Mouse (Mus musculus): ENCODE data around the gene Gdf7. TPM values are rescaled to one million over a fixed set of nuclear protein-coding genes. Genes with fewer than 3 reads are reported as not detected.

Gene Gdf7
- polyA plus RNA-seq, 1 experiment from 2014 or later = not detected

DNA sequence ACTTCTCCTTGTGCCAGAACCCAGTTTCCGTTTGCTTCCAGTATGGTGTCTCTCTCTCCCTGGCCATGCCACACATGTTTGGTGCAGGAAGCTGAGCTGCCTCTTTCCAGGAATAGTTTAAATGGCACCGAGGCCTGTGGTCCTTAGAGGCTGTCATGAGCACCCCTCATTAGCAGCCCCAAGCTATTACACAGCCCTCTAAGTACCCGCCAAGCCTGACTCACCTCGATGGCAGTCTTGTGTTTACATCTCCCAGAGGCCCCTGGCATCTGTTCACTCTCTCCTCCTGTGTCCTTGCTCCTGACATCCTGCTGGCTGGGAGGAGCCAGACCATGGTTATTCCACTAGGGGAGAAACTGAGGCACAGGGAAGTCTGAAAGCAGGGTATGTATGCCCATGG, 36.7 kb upstream of the Gdf7 start:
- H3K27me3 ChIP-seq = no peaks in the 10 kb centered on the region
- peaks cover 19% of the 10 kb centered on the region; the same call in 1 of the 2 replicates for H3K36me3 ChIP-seq
- no peak for ATAC-seq (replicated peaks; ENCODE audit: insufficient number of reproducible peaks, insufficient read depth, low FRiP score, low read depth)
- H3K27ac ChIP-seq = peak overlapping the region; percentile 28
- H3K4me3 ChIP-seq = no peak overlapping the region
- H3K9ac ChIP-seq = no peak overlapping the region
- no peak overlapping the region for H3K4me2 ChIP-seq
- no peaks in the 10 kb centered on the region for H3K9me3 ChIP-seq (replicated peaks)
- WGBS = 36% methylated on average over 4 of the region's 4 CpGs
- H3K4me1 ChIP-seq (replicated peaks) = peaks cover 39% of the 10 kb centered on the region

DNA sequence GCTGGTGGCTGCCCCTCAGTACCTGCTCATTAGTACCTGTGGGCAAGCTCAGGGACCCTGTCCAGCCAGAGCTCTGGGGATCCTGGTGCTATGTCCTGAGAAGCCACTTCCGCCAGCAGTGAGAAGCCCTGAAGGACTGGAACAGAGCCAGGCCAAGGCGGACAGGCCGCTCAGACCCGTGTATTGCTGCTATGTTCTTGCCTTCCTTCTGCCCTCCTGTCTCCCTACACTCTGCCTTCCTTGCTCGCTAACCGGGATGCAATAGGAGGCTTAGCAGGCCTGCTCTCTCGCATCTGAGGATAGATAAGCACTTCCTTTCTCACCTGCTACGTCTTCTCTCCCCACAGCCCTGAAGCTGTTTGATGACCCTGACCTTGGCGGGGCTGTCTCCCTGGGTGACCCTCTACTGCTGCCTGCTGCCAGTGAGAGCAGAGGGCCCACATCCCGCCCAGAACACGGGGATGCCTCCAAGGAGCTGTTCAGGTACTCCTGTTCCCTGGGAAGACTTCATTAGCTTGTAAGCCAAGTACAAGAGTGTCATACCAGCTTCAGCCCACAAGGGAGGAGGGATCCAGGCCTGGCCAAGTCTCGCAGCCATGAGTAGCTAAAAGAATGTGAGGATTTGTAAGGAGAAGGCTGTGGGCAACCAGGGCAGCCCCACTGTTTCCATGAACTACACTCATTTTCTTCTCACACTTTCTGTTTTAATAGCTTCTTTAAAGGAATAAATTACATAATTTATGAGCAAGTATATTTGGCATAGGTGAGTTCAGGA, 35.7 kb upstream of the Gdf7 start:
- H3K4me1 ChIP-seq (replicated peaks) = peaks cover 42% of the 10 kb centered on the region
- H3K9ac ChIP-seq = peak overlapping the region; percentile 20
- WGBS = 53% methylated on average over 12 of the region's 12 CpGs
- H3K27ac ChIP-seq = 0 out of 2 replicates have a peak overlapping the region, but pooled peaks have one; percentile 25
- H3K9me3 ChIP-seq (replicated peaks) = no peaks in the 10 kb centered on the region
- no peak overlapping the region for H3K4me3 ChIP-seq
- no peaks in the 10 kb centered on the region for H3K27me3 ChIP-seq
- peaks cover 18% of the 10 kb centered on the region; the same call in 1 of the 2 replicates for H3K36me3 ChIP-seq
- H3K4me2 ChIP-seq = no peak overlapping the region
- no peak for ATAC-seq (replicated peaks; ENCODE audit: insufficient number of reproducible peaks, insufficient read depth, low FRiP score, low read depth)

DNA sequence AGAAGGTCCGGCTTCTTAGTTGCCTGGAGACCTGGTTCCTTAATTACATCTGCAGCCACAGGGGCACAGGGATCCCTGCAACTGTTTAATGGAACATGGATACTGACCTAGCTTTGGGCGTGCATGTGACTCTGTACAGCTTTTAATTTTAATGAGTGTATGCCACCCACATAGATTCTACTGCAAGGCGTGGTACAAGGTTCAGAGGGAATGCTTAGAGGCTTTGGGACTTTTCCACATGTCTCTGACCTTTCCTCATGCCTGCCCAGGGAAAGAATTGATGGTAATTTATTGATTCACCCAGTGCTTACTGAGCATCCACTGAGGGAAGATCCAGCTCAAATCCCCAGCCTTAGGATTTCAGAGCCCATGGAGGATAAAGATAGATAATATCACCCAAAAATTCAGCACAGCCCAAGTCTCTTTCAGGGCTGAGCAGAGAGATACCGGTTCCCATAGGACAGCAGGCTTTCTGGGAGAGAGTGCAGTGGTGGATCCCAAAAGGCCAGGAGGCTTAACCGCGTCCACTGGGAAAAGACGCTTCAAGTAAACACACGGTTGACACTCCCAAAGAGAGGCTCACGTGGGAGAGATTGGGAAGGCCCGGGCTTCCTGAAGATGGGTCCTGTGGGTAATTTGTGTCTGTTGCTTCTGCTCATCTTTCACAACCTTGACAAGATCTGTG, 35.0 kb upstream of the Gdf7 start:
- H3K4me1 ChIP-seq (replicated peaks) = peaks cover 49% of the 10 kb centered on the region
- 87% methylated on average over 10 of the region's 10 CpGs for WGBS
- H3K27me3 ChIP-seq = no peaks in the 10 kb centered on the region

DNA sequence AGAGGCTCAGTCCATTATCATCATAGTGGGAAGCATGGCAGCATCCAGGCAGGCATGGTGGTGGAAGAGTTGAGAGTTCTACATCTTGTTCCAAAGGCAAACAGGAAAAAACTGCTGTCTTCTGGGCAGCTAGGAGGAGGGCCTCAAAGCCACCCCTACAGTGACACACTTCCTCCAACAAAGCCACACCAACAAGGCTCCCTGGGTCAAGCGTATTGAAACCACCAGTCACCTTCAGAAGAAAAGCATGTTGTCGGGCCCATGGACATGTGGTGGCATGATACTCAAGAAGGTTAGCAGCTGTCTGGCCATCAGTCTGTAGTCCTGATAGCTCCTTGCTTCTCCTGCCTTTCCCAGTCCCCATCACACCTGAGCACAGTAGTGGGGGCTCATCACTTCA, 33.7 kb upstream of the Gdf7 start:
- peaks cover 60% of the 10 kb centered on the region for H3K4me1 ChIP-seq (replicated peaks)
- no peak for ATAC-seq (replicated peaks; ENCODE audit: insufficient number of reproducible peaks, insufficient read depth, low FRiP score, low read depth)
- no peak overlapping the region for H3K27ac ChIP-seq
- no peaks in the 10 kb centered on the region for H3K27me3 ChIP-seq
- H3K9ac ChIP-seq = no peak overlapping the region
- H3K9me3 ChIP-seq (replicated peaks) = no peaks in the 10 kb centered on the region
- no peak overlapping the region for H3K4me3 ChIP-seq
- no peak overlapping the region for H3K4me2 ChIP-seq
- peaks cover 6% of the 10 kb centered on the region; the same call in 1 of the 2 replicates for H3K36me3 ChIP-seq
- 84% methylated on average over 2 of the region's 2 CpGs for WGBS

More for the DNA sequence above, 35.0 kb upstream of the Gdf7 start:
- no peak overlapping the region for H3K27ac ChIP-seq
- H3K4me2 ChIP-seq = no peak overlapping the region
- H3K9ac ChIP-seq = no peak overlapping the region
- no peak for ATAC-seq (replicated peaks; ENCODE audit: insufficient number of reproducible peaks, insufficient read depth, low FRiP score, low read depth)
- H3K4me3 ChIP-seq = no peak overlapping the region
- H3K36me3 ChIP-seq = peaks cover 10% of the 10 kb centered on the region; the same call in 1 of the 2 replicates
- H3K9me3 ChIP-seq (replicated peaks) = no peaks in the 10 kb centered on the region

DNA sequence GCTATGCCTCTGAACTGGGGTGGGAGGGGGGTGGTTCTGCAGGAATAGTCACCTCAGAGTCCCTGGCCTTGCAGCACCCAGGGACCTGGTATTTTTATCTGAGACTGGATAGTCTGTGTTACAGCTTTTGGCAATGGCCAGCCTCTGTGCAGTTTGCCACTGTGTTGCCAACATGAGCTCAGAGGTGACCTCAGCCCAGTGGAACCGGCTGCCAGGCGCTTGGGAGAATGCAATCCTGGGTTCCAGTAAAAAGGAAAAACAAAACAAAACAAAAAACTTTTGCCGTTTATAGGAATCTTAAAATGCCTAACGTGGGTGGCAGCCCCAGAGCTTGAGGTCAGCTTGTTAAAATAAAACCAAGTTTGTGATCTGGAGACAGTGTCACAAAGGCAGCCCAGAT, 32.5 kb upstream of the Gdf7 start:
- no peaks in the 10 kb centered on the region for H3K9me3 ChIP-seq (replicated peaks)
- peaks cover 53% of the 10 kb centered on the region for H3K4me1 ChIP-seq (replicated peaks)
- H3K36me3 ChIP-seq = peaks cover 11% of the 10 kb centered on the region; the same call in 1 of the 2 replicates
- no peak overlapping the region for H3K4me3 ChIP-seq
- H3K9ac ChIP-seq = no peak overlapping the region
- peak overlapping the region; percentile 48 for H3K27ac ChIP-seq
- 68% methylated on average over 4 of the region's 4 CpGs for WGBS
- H3K27me3 ChIP-seq = no peaks in the 10 kb centered on the region
- no peak for ATAC-seq (replicated peaks; ENCODE audit: insufficient number of reproducible peaks, insufficient read depth, low FRiP score, low read depth)
- no peak overlapping the region for H3K4me2 ChIP-seq

DNA sequence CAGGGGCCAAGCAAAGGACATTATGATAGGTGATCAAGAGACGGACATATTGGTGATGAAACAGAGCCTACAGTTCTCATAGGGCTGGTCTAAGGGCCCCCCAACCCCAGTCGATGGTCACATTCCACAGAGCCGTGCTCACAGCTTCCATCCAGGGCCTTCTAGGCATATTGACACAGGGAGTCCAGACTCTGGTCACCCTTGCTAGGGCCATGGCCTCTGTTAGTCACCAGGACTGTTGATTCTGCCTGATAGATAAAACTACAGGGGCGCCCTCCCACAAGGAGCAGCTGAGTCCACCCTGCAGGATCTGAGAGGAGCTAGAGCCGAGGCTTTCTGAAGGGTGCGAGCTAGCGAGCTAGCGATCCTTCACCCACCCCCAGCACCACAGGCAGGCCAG, 31.9 kb upstream of the Gdf7 start:
- Histone ChIP-seq H3K36me3 (peaks cover 13% of the 10 kb centered on the region; the same call in 1 of the 2 replicates), H3K4me2 (no peak overlapping the region), H3K4me1 (replicated peaks) (peaks cover 47% of the 10 kb centered on the region), H3K27ac (peak overlapping the region; percentile 48), H3K4me3 (no peak overlapping the region), H3K27me3 (no peaks in the 10 kb centered on the region), H3K9ac (no peak overlapping the region), H3K9me3 (replicated peaks) (no peaks in the 10 kb centered on the region)
- 77% methylated on average over 8 of the region's 8 CpGs for WGBS
- no peak for ATAC-seq (replicated peaks; ENCODE audit: insufficient number of reproducible peaks, insufficient read depth, low FRiP score, low read depth)

DNA sequence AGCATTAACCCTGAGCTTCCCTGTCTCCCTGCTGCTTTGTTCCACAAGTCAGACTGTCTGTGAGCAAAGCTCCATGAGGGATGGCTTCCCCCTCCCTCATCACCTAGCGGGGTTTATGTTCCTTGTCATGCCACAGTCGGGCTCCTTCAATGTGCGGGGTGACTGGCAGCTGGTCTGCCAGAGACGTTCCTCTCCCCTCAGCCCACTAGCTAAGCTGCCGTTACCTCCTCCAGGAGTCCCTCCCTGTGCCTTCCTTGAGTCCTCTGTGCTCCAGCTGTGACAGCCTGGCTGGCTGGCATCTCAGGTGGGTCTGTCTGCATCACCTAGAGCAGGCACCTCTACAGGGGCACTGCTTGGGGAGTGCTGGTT, 30.4 kb upstream of the Gdf7 start:
- WGBS = 63% methylated on average over 5 of the region's 5 CpGs
- ATAC-seq (replicated peaks; ENCODE audit: insufficient number of reproducible peaks, insufficient read depth, low FRiP score, low read depth) = no peak
- Histone ChIP-seq H3K9ac (no peak overlapping the region), H3K4me3 (no peak overlapping the region), H3K27ac (peak overlapping the region; percentile 45; the same call in 1 of the 2 replicates), H3K9me3 (replicated peaks) (no peaks in the 10 kb centered on the region), H3K4me2 (no peak overlapping the region), H3K27me3 (no peaks in the 10 kb centered on the region), H3K36me3 (peaks cover 13% of the 10 kb centered on the region; the same call in 1 of the 2 replicates), H3K4me1 (replicated peaks) (peaks cover 37% of the 10 kb centered on the region)

DNA sequence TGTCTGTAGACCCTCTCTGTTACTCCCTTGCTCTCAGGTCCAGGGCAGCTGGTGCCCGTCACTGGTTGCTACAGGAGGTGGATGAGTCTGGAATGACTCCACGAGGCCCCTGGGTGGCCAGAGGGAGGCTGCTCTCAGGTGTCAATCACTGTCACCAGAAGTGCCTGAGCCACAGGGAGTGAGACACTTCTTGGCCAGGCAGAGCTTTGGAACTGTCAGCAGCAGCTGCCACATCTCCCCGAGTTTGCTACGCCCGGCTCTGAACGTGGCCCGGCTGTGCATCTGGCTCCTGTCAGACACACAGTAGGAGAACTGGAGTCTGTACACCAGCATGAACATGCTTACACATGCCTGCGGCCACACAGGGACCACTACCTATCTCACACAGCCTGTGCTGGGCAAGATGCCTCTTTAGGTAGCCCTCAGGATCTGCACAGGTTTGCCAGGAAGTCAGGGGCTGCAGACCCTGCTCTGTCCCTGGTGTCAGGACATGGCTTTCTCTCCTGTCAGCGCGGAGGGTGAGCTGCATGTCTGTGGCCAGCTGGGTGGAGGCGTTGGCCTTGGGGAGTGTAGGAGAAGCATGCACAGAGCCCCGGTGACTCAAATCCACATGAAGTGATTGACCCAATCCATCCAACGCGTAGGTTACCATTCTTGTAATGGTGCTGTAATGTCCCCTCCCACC, 29.9 kb upstream of the Gdf7 start:
- H3K4me3 ChIP-seq = no peak overlapping the region
- peaks cover 39% of the 10 kb centered on the region for H3K4me1 ChIP-seq (replicated peaks)
- no peak overlapping the region for H3K9ac ChIP-seq
- no peak overlapping the region for H3K4me2 ChIP-seq
- H3K27me3 ChIP-seq = no peaks in the 10 kb centered on the region
- WGBS = 36% methylated on average over 14 of the region's 14 CpGs
- peaks cover 13% of the 10 kb centered on the region; the same call in 1 of the 2 replicates for H3K36me3 ChIP-seq
- ATAC-seq (replicated peaks; ENCODE audit: insufficient number of reproducible peaks, insufficient read depth, low FRiP score, low read depth) = peak; percentile 44
- no peaks in the 10 kb centered on the region for H3K9me3 ChIP-seq (replicated peaks)
- peak overlapping the region; percentile 45 for H3K27ac ChIP-seq

DNA sequence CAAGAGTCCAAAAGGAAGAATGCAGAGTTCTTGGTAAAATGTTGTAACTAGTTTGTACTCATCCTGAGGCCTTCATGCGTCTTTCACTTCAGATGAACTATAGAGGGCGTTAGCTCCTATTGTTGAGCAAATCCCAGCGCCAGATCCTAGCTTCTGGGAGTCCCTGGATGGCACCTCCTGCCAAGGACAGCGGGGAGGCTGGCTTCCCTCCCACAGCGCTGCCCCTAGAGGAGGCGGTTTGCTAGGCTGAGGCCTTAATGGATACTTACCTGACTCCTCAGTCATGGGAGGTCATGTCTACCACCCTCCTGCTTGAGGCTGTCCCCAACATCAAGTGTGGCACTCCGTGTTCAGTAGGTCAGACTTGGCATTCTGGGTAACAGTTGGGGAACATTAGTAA, 27.5 kb upstream of the Gdf7 start:
- peaks cover 36% of the 10 kb centered on the region for H3K4me1 ChIP-seq (replicated peaks)
- peaks cover 8% of the 10 kb centered on the region; the same call in 1 of the 2 replicates for H3K36me3 ChIP-seq
- no peak overlapping the region for H3K4me3 ChIP-seq
- H3K27ac ChIP-seq = no peak overlapping the region
- no peak overlapping the region for H3K4me2 ChIP-seq
- no peaks in the 10 kb centered on the region for H3K9me3 ChIP-seq (replicated peaks)
- no peak for ATAC-seq (replicated peaks; ENCODE audit: insufficient number of reproducible peaks, insufficient read depth, low FRiP score, low read depth)
- 89% methylated on average over 7 of the region's 7 CpGs for WGBS
- H3K9ac ChIP-seq = no peak overlapping the region
- no peaks in the 10 kb centered on the region for H3K27me3 ChIP-seq

DNA sequence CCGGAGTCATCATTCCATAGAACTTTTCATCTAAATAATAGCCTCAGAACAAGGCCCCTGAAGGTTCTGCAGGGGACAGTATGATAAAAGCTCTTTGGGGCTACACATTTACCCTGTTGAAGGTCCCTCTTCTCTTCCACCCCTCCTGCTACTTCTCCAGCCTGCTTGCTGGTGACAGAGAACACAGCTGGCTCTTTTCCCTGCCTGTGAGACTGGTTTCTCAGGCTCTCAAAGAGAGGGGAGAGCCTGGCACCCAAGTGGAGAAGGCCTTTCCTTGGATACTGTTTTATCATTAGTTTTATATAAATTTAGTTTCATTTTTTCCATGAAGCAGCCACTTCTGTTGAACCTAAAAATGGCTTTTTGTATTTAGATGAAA, 25.9 kb upstream of the Gdf7 start:
- 87% methylated on average over 1 of the region's 1 CpGs for WGBS
- peak overlapping the region; percentile 8; the same call in 1 of the 2 replicates for H3K27ac ChIP-seq

More for the DNA sequence above, 25.9 kb upstream of the Gdf7 start:
- ATAC-seq (replicated peaks; ENCODE audit: insufficient number of reproducible peaks, insufficient read depth, low FRiP score, low read depth) = no peak
- peaks cover 10% of the 10 kb centered on the region; the same call in 1 of the 2 replicates for H3K36me3 ChIP-seq
- H3K4me3 ChIP-seq = no peak overlapping the region
- no peaks in the 10 kb centered on the region for H3K27me3 ChIP-seq
- H3K4me1 ChIP-seq (replicated peaks) = peaks cover 25% of the 10 kb centered on the region
- no peaks in the 10 kb centered on the region for H3K9me3 ChIP-seq (replicated peaks)
- no peak overlapping the region for H3K9ac ChIP-seq
- no peak overlapping the region for H3K4me2 ChIP-seq
